Mouse (Mus musculus): ENCODE measurements at regions not wholly inside any gene's neighbourhood (a gene's known extent, or its start where the extent isn't known, plus 50 kb on each side); places are given as distances from the start of the nearest gene placed in this dataset.

DNA sequence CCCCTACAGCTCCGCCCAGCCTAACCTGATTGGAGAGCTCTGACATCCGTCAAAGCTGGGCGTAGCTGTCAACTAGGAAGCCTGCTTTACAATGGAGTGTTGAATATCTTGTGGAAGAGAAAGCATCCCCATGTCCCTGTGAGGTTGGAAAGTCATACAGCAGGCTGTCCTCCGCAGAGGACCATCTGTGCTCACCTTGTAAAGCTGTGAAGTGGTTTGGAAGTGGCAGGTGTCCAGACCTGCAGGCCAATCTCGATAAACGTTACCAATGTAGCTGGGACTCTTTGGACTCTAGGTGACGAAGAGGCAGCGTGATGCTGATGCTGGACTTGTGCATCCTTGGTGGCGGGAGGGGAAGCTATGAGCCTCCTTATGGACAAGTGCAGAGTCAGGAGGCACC lies 305.1 kb downstream of the Ajap1 start:
- TF ChIP-seq POLR2A (IDR thresholded peaks at IDR 0.05; ENCODE audit: insufficient read length, low read depth) (no peak), MYOG (IDR thresholded peaks at IDR 0.05; ENCODE audit: control insufficient read depth in 1 of 3, insufficient read depth in 1 of 3, insufficient read length in 2 of 3, low read depth in 2 of 3) (no peak), MYOD1 (IDR thresholded peaks at IDR 0.05; ENCODE audit: control insufficient read depth in 1 of 3, insufficient read length in 2 of 3, low read depth in 2 of 3) (no peak), USF1 (IDR thresholded peaks at IDR 0.05; ENCODE audit: low read depth) (no peak), POLR2AphosphoS2 (IDR thresholded peaks at IDR 0.05; ENCODE audit: insufficient read length, low read depth) (no peak), CEBPB (IDR thresholded peaks at IDR 0.05; ENCODE audit: insufficient read depth, poor library complexity, severe bottlenecking) (no peak), MAX (IDR thresholded peaks at IDR 0.05; ENCODE audit: low read depth) (no peak)

Data from myocyte (in vitro differentiated cells).